Mouse (Mus musculus) liver, adult 2 months (tissue): ENCODE measurements around the gene Ppm1e.

ENCODE experiments used
- CTCF ChIP-seq: fragments of 200-500 bp; IDR thresholded peaks from 2 replicates; pipeline ENCODE4 v1.5.1; 2011; ENCODE audit warnings: low read depth, low read length, control low read depth
- POLR2A ChIP-seq: fragments of 200-500 bp; IDR thresholded peaks from 2 replicates; pipeline ENCODE4 v1.6.1; 2011; ENCODE audit warnings: low read length, control low read depth; ENCODE audit not compliant: insufficient read depth; ENCODE audit errors: extremely low read depth

DNA sequence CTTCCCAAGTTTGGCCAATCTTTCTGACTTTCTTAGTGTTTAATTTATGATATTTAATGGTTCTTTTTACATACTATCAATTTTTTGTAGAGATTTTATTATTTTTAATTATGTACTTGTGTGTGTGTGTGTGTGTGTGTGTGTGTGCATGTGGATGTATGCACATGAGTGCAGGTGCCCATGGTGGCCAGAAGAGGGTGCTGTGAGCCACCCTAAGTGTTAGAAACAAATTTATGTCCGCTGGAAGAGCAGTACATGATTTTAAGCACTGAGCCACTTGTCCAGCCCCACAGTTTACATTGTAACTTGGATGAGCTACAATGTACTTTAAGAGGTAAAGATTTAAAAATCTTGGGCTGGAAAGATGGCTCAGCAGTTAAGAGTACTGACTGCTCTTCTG is 87.3 kb downstream of the Ppm1e start:
- TF ChIP-seq POLR2A = no peak
- TF ChIP-seq CTCF = no peak
